Mouse (Mus musculus) gastrocnemius, adult 8-10 months (tissue): ENCODE results near the gene Lmf2. TPM values are rescaled to one million over a fixed set of nuclear protein-coding genes. Genes with fewer than 3 reads are reported as not detected.

Experiments
- DNase-seq, 2 experiments: peaks; one replicate each; pipeline ENCODE4 v3.0.0; 2022; ENCODE audit warnings: low spot score in 2 of 2
- total RNA-seq, 4 experiments: library from RNA; stranded (reverse); gene quantifications; 2 replicates each; pipeline ENCODE4 v1.2.4; 2022

Gene Lmf2
- 10 to 100 TPM; 10.8 to 16.9 (median 13.5) TPM for total RNA-seq

DNA sequence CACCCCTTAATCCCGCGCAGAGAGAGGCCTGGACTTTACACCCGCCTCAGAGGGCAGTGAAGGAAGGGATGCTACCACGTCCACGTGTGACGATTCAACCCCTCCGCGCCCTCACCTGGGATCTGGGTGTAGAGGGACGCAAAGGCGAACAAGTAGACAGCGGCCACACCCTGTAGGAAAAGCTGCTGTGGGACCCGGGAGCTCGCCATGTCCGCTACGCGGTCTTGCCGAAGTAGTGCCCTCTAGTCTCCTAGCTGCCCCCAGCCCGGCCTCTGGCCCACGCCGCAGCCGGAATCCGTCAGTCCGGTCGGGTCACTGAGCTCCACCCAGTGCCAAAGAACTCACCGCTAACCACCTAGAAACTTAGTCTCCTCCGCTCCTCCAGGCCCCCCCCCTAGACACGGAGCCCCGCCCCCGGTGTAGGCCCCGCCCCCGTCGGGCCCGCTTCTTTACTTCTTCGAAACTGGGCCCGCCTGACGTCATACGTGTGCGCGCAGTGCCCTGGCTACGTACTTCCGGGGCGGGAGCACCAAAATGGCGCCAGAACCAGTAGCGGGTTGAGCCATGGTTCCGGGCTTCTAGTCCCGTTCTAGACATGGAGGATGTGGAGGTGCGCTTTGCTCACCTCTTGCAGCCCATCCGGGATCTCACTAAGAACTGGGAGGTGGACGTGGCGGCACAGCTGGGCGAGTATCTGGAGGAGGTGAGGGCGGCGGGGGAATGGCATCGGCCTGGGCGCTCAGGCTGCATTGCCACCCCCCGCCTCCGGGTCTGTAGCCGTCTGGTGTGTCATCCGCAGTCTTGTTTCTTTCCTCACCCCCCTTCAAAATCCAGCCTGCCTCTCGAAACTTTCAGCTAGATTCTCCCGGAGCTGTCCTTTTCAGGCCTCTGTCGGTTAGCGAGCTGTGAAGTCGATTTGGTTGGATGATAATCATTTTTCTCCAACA lies at the start of gene Lmf2, which contains the start of gene Ncaph2:
Gene Lmf2, minus strand, starts transcription at position 419 of the 947 bp plus-strand sequence.
Gene Ncaph2, plus strand, starts transcription at position 479 of the 947 bp plus-strand sequence.
- peak; percentile 88 to 90 for DNase-seq

- no peak for DNase-seq
Observed at GRCm38 (mm10) chr15:89404831-89405623, 49.6 kb upstream of the Lmf2 start.

GRCm38 (mm10) chr15:89402471-89402870 lies 47.0 kb upstream of the Lmf2 start:
- DNase-seq, result no peak

DNA sequence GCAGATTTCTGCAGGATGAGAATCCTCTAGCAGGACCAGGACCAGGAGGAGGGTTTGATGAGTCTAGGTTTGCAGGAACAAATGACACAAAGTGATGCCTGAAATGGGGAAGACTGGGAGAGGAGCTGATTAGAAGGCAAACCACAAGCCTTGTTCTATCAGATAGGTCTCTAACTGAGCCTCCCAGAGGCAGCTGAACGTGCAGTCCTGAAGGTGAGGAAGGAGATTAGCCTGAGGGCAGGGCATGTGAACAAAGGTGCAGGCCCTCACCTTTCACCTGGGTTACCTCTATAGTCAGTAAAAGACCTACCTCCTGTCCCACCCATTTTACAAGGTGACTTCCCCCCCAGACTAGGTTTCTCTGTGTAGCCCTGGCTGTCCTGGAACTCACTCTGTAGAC lies 44.3 kb upstream of the Lmf2 start:
- no peak for DNase-seq

DNA sequence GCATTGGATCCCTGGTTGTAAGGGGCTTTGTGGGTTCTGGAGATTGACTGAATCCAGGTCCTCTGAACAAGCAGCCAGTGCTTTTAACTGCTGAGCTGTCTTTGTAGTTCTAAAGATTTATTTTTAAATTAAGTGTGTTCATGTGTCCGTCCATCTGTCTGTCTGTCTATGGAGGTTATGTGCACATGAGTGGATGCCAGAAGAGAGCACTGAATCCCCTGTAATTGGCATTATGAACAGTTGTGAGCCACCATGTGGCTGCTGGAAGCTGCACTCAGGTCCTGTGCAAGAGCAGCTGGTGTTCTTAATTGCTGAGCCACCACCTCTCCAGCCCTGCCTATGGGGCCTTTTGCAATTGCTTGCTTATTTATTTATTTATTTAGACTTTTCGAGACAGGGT lies 42.7 kb upstream of the Lmf2 start:
- DNase-seq, result no peak

- no peak for DNase-seq
Observed at GRCm38 (mm10) chr15:89396883-89397282, 41.4 kb upstream of the Lmf2 start.

DNA sequence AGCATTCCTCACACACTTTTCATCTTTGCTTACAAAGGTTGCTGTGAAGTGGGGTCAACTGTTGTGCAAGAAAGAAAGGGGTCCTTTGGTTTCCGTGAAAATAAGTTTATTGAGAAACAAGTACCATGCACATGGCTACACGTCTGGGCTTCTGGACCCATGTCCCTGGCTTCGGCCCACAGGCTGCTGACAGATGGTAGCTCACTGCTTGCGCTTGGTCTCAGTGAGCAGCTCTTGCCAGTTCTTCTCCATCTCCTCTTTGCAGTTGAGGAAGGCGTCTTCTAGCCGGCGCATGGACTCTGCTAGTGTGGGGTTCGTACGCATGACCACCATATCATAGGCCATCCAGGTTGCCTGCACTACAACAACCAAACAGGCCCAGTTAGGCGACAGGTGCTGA lies 34.6 kb upstream of the Lmf2 start:
- no peak for DNase-seq

DNA sequence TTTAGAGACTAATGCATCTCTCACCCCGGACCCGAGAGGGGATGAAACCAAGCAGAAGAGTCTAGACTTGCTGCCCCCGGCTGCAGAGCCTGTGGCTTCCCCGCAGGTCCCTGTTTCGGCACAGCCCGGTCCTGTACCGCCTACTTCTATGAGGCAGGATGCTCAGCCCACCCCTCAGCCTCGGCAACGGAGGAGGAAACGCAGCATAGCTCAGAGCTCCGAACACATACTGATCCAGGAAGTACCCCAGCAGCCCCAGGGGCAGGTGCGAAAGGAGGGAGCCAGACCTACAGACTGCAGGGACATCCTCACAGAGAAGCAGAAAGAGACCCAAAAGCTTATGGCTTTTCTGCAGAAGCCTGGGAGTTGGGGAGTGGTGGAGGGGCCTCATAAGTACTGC lies 31.7 kb upstream of the Lmf2 start:
- DNase-seq, result no peak

GRCm38 (mm10) chr15:89384617-89385016 lies 29.2 kb upstream of the Lmf2 start, which contains the start of gene Klhdc7b:
Gene Klhdc7b, plus strand, starts transcription at chr15:89384917.
- DNase-seq, result no peak

DNA sequence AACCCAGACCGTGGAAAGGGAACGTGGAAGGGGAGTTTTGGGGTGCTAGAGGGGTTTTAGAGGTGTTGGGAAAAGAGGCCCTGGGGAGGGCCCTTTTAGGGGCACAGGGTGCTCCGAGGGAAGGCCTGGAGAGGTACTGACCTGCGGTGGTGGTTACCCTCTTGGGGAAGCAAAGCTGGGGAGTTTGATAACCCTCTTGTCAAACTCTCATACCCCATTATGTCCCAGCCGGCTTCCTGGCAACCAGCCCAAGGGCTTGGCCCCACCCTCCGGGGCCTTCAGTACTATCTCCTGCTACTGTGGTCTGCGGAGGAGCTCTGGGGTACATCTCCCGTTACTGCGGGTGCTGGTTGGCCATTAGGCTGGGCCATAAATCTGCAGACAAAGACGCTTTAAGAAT lies 24.0 kb upstream of the Lmf2 start:
- no peak for DNase-seq

- no peak for DNase-seq
Observed at GRCm38 (mm10) chr15:89378831-89379401, 23.5 kb upstream of the Lmf2 start, which contains the start of gene Odf3b. Gene Odf3b, minus strand, starts transcription at chr15:89379282.

GRCm38 (mm10) chr15:89377938-89378828 lies 22.7 kb upstream of the Lmf2 start:
- DNase-seq, result no peak

- no peak for DNase-seq
Observed at GRCm38 (mm10) chr15:89377362-89377761, 21.9 kb upstream of the Lmf2 start.

- DNase-seq, result no peak
Observed at GRCm38 (mm10) chr15:89376957-89377356, 21.5 kb upstream of the Lmf2 start, which contains the start of gene Tymp. Gene Tymp, minus strand, starts transcription at chr15:89377039.

DNA sequence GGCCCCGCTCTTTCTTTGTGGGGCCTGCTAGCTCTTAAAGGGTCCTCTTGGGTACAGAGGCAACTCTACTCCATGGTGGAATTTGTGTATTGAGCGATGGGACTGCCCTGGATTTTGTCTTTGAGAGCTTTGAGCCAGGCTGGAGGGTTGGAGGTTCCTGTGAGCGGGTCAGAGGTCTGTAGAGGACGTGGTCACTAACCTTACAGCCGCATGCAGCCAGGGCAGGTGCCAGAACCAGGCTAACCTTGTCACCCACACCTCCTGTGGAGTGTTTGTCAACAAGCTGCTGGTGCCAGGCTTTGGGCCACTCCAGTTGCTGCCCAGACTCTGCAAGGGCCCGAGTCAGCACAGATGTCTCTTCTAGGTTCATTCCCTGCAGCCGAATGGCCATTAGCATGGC lies 20.6 kb upstream of the Lmf2 start:
- DNase-seq, result no peak

DNA sequence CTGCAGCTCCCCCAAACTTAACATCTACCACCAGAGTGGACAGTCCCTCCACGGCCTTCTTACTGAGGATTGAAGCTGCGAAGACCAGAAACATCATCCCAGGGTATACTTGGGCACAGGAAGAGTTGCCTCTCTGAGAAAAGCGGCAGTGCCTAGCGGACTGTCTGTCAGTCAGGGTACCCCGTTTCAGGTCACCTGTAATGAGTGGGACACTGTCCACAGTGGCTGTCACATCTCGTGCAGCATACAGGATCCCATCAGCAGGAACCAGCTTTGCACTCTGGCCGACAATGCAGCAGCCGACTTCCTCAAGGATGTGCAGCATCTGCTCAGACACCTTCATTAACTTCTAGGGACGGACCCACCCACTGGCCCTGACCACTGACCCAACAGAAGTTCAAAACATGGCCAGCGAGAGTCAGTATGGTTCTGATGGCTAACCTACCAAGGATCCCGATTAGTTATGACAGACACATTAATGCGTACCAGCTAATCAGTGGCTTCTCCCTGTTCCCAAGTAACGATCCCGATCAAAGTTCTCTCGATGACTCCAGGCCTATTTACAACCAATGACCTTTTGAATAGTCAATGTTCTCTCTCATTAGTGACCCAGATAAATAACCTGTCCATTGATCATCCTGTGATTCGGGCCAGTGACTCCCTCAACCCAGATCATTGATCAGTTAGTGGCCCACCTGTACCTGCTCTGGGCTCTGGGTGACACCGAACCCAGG lies 19.5 kb upstream of the Lmf2 start:
- no peak for DNase-seq

GRCm38 (mm10) chr15:89374340-89374739 lies 18.9 kb upstream of the Lmf2 start:
- DNase-seq, result no peak

GRCm38 (mm10) chr15:89373762-89374248 lies 18.3 kb upstream of the Lmf2 start, which contains the start of gene Sco2:
Gene Sco2, minus strand, starts transcription at chr15:89373846.
- peak; percentile 89 to 91 for DNase-seq

DNA sequence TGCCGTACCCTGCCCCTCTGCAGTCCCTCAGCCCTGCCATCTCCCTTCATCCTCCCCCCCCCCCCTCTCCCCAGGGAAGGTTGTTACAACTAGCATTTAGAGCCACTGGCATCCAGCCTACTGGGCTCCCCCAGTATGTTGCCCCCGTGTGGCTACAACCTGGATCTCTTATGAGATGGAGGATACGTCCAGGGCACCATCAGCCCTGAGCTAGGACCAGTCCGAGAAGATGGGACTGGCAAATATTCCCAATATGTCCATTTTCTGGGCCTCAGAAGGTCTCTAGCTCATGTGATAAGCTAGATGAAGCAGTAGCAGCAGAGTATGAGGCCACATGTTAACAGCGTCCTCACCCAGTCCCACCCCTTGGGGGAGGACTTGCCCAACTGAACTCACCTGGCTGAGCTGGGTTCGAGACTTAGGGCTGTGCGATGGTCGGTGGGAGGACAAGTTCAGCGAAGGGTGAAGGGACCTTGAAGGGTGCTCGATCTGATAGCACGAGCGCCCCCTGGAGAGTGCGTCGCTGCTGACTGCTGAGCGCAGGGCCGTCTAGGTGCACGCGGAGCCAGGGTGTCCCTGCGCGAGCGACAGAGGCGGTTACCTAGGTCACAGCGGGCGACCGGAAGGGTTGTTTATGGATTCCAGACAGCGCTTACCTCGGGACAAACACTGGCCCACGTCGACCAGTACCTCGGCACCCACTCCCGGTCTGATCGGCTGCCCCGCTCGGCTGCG lies 17.7 kb upstream of the Lmf2 start:
- peak; percentile 80 to 82 for DNase-seq
